Mouse (Mus musculus) myocyte (in vitro differentiated cells): ENCODE results near the gene Cog5. TPM values are rescaled to one million over a fixed set of nuclear protein-coding genes. Genes with fewer than 3 reads are reported as not detected.

ENCODE experiments used
- H3K27me3 ChIP-seq: one replicate; pipeline ENCODE4 v1.6.1; 2011; ENCODE audit not compliant: control insufficient read depth, insufficient read depth, insufficient read length
- H3K36me3 ChIP-seq: one replicate; pipeline ENCODE4 v1.6.1; 2011; ENCODE audit not compliant: control insufficient read depth, insufficient read depth
- H3K4me2 ChIP-seq: one replicate; pipeline ENCODE4 v1.6.1; 2011; ENCODE audit warnings: low read depth, control low read depth
- H3K4me3 ChIP-seq: one replicate; pipeline ENCODE4 v1.5.1; 2011; ENCODE audit warnings: mild to moderate bottlenecking, control low read depth, moderate library complexity
- H3K79me2 ChIP-seq: one replicate; pipeline ENCODE4 v1.6.1; 2011; ENCODE audit not compliant: control insufficient read depth, insufficient read depth
- H3ac ChIP-seq: one replicate; pipeline ENCODE4 v1.6.1; 2011; ENCODE audit not compliant: control insufficient read depth, insufficient read length
- CEBPB ChIP-seq: IDR thresholded peaks from 2 replicates; pipeline ENCODE4 v1.6.1; 2011; ENCODE audit warnings: mild to moderate bottlenecking, moderate library complexity; ENCODE audit not compliant: poor library complexity, insufficient read depth, severe bottlenecking
- E2F4 ChIP-seq: IDR thresholded peaks from one replicate; pipeline ENCODE4 v1.6.1; 2011; ENCODE audit warnings: mild to moderate bottlenecking, control low read depth, moderate library complexity; ENCODE audit not compliant: insufficient read depth
- MAX ChIP-seq: IDR thresholded peaks from one replicate; pipeline ENCODE4 v1.6.1; 2011; ENCODE audit warnings: low read depth, mild to moderate bottlenecking, control low read depth
- MYOD1 ChIP-seq, 3 experiments: IDR thresholded peaks; one replicate each; pipeline ENCODE4 v1.6.1; 2011; ENCODE audit warnings: control low read depth in 2 of 3, low read depth in 2 of 3, mild to moderate bottlenecking in 2 of 3, moderate library complexity in 1 of 3; ENCODE audit not compliant: insufficient read length in 2 of 3, control insufficient read depth in 1 of 3
- MYOG ChIP-seq, 3 experiments: IDR thresholded peaks; one replicate each; pipeline ENCODE4 v1.6.1; 2011; ENCODE audit warnings: control low read depth in 2 of 3, low read depth in 2 of 3, mild to moderate bottlenecking in 2 of 3; ENCODE audit not compliant: insufficient read length in 2 of 3, control insufficient read depth in 1 of 3, insufficient read depth in 1 of 3
- POLR2A ChIP-seq: IDR thresholded peaks from one replicate; pipeline ENCODE4 v1.6.1; 2011; ENCODE audit warnings: low read depth, mild to moderate bottlenecking, control low read depth, moderate library complexity; ENCODE audit not compliant: insufficient read length
- POLR2AphosphoS2 ChIP-seq: IDR thresholded peaks from one replicate; pipeline ENCODE4 v1.6.1; 2011; ENCODE audit warnings: low read depth, control low read depth; ENCODE audit not compliant: insufficient read length
- REST ChIP-seq: IDR thresholded peaks from one replicate; pipeline ENCODE4 v1.6.1; 2011; ENCODE audit warnings: mild to moderate bottlenecking, control low read depth, moderate library complexity; ENCODE audit not compliant: insufficient read depth, insufficient read length
- SRF ChIP-seq: IDR thresholded peaks from one replicate; pipeline ENCODE4 v1.6.1; 2011; ENCODE audit warnings: low read depth; ENCODE audit not compliant: control insufficient read depth, insufficient read length
- TCF12 ChIP-seq: IDR thresholded peaks from one replicate; pipeline ENCODE4 v1.6.1; 2011; ENCODE audit warnings: mild to moderate bottlenecking, control low read depth; ENCODE audit not compliant: poor library complexity, insufficient read depth, severe bottlenecking
- TCF3 ChIP-seq: IDR thresholded peaks from one replicate; pipeline ENCODE4 v1.6.1; 2011; ENCODE audit warnings: low read depth, control low read depth; ENCODE audit not compliant: insufficient read length
- USF1 ChIP-seq: IDR thresholded peaks from one replicate; pipeline ENCODE4 v1.6.1; 2011; ENCODE audit warnings: low read depth, mild to moderate bottlenecking, control low read depth, moderate library complexity
- polyA plus RNA-seq: library from polyadenylated mRNA; unstranded; fragments of >200 nt; fragmentation: generic; extraction: Trizol; gene quantifications from one replicate; pipeline ENCODE4 v1.2.1, GENCODE M21; 2012; ENCODE audit warnings: missing spikeins

Gene Cog5
- polyA plus RNA-seq, 1 experiment, result 10.2 TPM

GRCm38 (mm10) chr12:31749846-31750245 is 95.2 kb downstream of the Cog5 start:
- Histone ChIP-seq H3K79me2 (no peaks in the 10 kb centered on the region), H3ac (no peak overlapping the region), H3K27me3 (no peaks in the 10 kb centered on the region), H3K4me3 (no peak overlapping the region), H3K36me3 (no peaks in the 10 kb centered on the region), H3K4me2 (no peak overlapping the region)
- TF ChIP-seq USF1, result no peak
- TF ChIP-seq MAX, result no peak
- TF ChIP-seq TCF3, result no peak
- TF ChIP-seq MYOD1 (IDR thresholded peaks at IDR 0.05; ENCODE audit: control insufficient read depth in 1 of 3, insufficient read length in 2 of 3, low read depth in 2 of 3), result no peak
- no peak for TF ChIP-seq MYOG (IDR thresholded peaks at IDR 0.05; ENCODE audit: control insufficient read depth in 1 of 3, insufficient read depth in 1 of 3, insufficient read length in 2 of 3, low read depth in 2 of 3)
- TF ChIP-seq TCF12, result no peak
- TF ChIP-seq CEBPB, result no peak
- TF ChIP-seq E2F4, result no peak
- TF ChIP-seq POLR2A, result no peak
- TF ChIP-seq POLR2AphosphoS2, result no peak
- TF ChIP-seq REST, result no peak
- TF ChIP-seq SRF, result no peak

GRCm38 (mm10) chr12:31754465-31754864 is 99.8 kb downstream of the Cog5 start:
- no peaks in the 10 kb centered on the region for H3K36me3 ChIP-seq
- no peaks in the 10 kb centered on the region for H3K79me2 ChIP-seq
- TF ChIP-seq POLR2A (no peak), TCF3 (no peak), CEBPB (no peak), E2F4 (no peak), MAX (no peak), MYOD1 (IDR thresholded peaks at IDR 0.05; ENCODE audit: control insufficient read depth in 1 of 3, insufficient read length in 2 of 3, low read depth in 2 of 3) (no peak)

GRCm38 (mm10) chr12:31755885-31756755 is 101.5 kb downstream of the Cog5 start:
- H3K36me3 ChIP-seq, result peaks cover 4% of the 10 kb centered on the region
- no peak for TF ChIP-seq TCF12
- TF ChIP-seq REST, result no peak
- TF ChIP-seq SRF, result no peak
- TF ChIP-seq CEBPB, result no peak
- no peak for TF ChIP-seq TCF3
- TF ChIP-seq MYOD1 (IDR thresholded peaks at IDR 0.05; ENCODE audit: control insufficient read depth in 1 of 3, insufficient read length in 2 of 3, low read depth in 2 of 3), result no peak
- TF ChIP-seq POLR2A, result no peak
- no peak for TF ChIP-seq USF1
- no peak for TF ChIP-seq MAX
- no peak for TF ChIP-seq POLR2AphosphoS2
- no peak for TF ChIP-seq MYOG (IDR thresholded peaks at IDR 0.05; ENCODE audit: control insufficient read depth in 1 of 3, insufficient read depth in 1 of 3, insufficient read length in 2 of 3, low read depth in 2 of 3)
- no peak for TF ChIP-seq E2F4
- no peaks in the 10 kb centered on the region for H3K27me3 ChIP-seq

More at GRCm38 (mm10) chr12:31754465-31754864, 99.8 kb downstream of the Cog5 start:
- Histone ChIP-seq H3K4me3 (no peak overlapping the region), H3K27me3 (no peaks in the 10 kb centered on the region), H3ac (no peak overlapping the region), H3K4me2 (no peak overlapping the region)

GRCm38 (mm10) chr12:31773612-31774011 is 118.9 kb downstream of the Cog5 start:
- Histone ChIP-seq H3K36me3 (no peaks in the 10 kb centered on the region), H3ac (no peak overlapping the region), H3K4me3 (no peak overlapping the region), H3K27me3 (no peaks in the 10 kb centered on the region), H3K79me2 (no peaks in the 10 kb centered on the region), H3K4me2 (no peak overlapping the region)
- TF ChIP-seq POLR2AphosphoS2 (no peak), CEBPB (no peak), USF1 (no peak), TCF12 (no peak), POLR2A (no peak), E2F4 (no peak), SRF (no peak), MYOG (IDR thresholded peaks at IDR 0.05; ENCODE audit: control insufficient read depth in 1 of 3, insufficient read depth in 1 of 3, insufficient read length in 2 of 3, low read depth in 2 of 3) (no peak), REST (no peak), MAX (no peak), TCF3 (no peak), MYOD1 (IDR thresholded peaks at IDR 0.05; ENCODE audit: control insufficient read depth in 1 of 3, insufficient read length in 2 of 3, low read depth in 2 of 3) (no peak)

More at GRCm38 (mm10) chr12:31755885-31756755, 101.5 kb downstream of the Cog5 start:
- H3K4me3 ChIP-seq, result no peak overlapping the region
- H3ac ChIP-seq, result no peak overlapping the region
- no peak overlapping the region for H3K4me2 ChIP-seq
- H3K79me2 ChIP-seq, result no peaks in the 10 kb centered on the region
